Mouse (Mus musculus) hindbrain, embryonic 16.5 days (tissue): ENCODE data around the gene Vav2. TPM values are rescaled to one million over a fixed set of nuclear protein-coding genes. Genes with fewer than 3 reads are reported as not detected.

Experiments used
- ATAC-seq: fragments of 200-750 bp; cut with Nextera tagmentation; 2 replicates; pipeline ENCODE4 v1.8.0; 2017; ENCODE audit warnings: moderate TSS enrichment, moderate library complexity
- H3K27ac ChIP-seq: fragments of 300-500 bp; sonication (generic); 2 replicates; pipeline ENCODE4 v1.5.1; 2014; ENCODE audit warnings: low read depth, mild to moderate bottlenecking, control low read depth, low read length, moderate library complexity
- H3K27me3 ChIP-seq: fragments of 300-500 bp; sonication (generic); replicated peaks from 2 replicates; pipeline ENCODE4 v1.6.1; 2014; ENCODE audit warnings: low read length; ENCODE audit not compliant: control insufficient read depth, insufficient read depth
- H3K36me3 ChIP-seq: fragments of 300-500 bp; sonication (generic); 2 replicates; pipeline ENCODE4 v1.6.1; 2014; ENCODE audit warnings: mild to moderate bottlenecking, low read length, moderate library complexity, mixed read lengths; ENCODE audit not compliant: control insufficient read depth, insufficient read depth
- H3K4me1 ChIP-seq: fragments of 300-500 bp; sonication (generic); 2 replicates; pipeline ENCODE4 v1.6.1; 2014; ENCODE audit warnings: low read depth, low read length; ENCODE audit not compliant: control insufficient read depth, insufficient read depth
- H3K4me2 ChIP-seq: fragments of 300-500 bp; sonication (generic); 2 replicates; pipeline ENCODE4 v1.6.1; 2014; ENCODE audit warnings: mild to moderate bottlenecking, low read length, control low read depth, moderate library complexity
- H3K4me3 ChIP-seq: fragments of 300-500 bp; sonication (generic); 2 replicates; pipeline ENCODE4 v1.5.1; 2014; ENCODE audit warnings: mild to moderate bottlenecking, low read length, control low read depth, moderate library complexity
- H3K9ac ChIP-seq: fragments of 300-500 bp; sonication (generic); 2 replicates; pipeline ENCODE4 v1.6.1; 2014; ENCODE audit warnings: low read depth, mild to moderate bottlenecking, control low read depth, low read length, moderate library complexity
- H3K9me3 ChIP-seq: fragments of 300-500 bp; sonication (generic); 2 replicates; pipeline ENCODE4 v1.6.1; 2014; ENCODE audit warnings: mild to moderate bottlenecking, low read length, moderate library complexity; ENCODE audit not compliant: control insufficient read depth
- WGBS: fragments of 180-500 bp; shearing (Covaris S2); extraction: QIAGEN DNeasy Blood & Tissue Kit; methylation state at CpG from one replicate; pipeline ENCODE4 v1.1.7; 2014; 5-methylcytosine and 5-hydroxymethylcytosine counted together
- polyA plus RNA-seq: library from polyadenylated mRNA; unstranded; fragments of >200 nt; fragmentation: Nextera tagmentation; extraction: Ambion mirVana; gene quantifications from 2 replicates; pipeline ENCODE4 v1.2.1, GENCODE M21; 2015

The Vav2 gene
- polyA plus RNA-seq, 1 experiment from 2014 or later: 10.4 TPM

DNA sequence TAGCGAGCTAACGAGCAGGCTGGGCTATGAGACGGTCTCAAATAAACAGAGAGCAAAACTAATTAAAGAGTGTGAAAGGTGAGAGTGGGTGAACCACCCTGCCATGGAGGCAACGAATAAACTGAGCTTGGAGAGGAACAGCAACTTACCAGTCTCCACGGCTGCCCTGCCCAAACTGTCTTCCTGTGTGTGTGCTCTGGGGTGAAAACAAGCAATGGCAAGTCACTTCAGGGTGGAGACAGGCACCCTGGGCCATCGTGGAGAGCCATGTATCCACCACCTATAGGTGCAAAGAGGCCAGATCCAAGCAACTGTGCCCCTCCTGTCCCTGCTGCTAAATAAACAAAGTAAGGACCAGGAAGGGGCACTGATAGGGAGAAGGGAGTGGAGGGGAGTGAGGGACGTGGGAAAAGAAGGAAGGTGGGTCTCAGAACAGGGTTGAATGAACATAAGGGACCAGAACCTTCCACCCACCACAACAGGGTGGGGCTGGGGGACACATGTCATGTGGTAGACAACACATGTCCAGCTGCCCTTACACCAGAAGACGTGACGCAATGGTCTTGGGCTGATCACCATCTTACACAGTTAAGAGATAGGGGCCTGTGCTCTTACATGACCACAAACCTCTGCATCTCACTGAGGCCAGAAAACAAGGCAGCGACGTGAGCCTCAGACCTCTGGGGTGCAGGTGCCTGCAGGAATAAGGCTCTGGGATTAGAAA is 11.6 kb downstream of the Vav2 start:
- Histone ChIP-seq H3K4me3 (no peak overlapping the region), H3K36me3 (no peaks in the 10 kb centered on the region), H3K4me1 (peaks cover 47% of the 10 kb centered on the region), H3K9me3 (no peaks in the 10 kb centered on the region), H3K4me2 (no peak overlapping the region), H3K27me3 (no peaks in the 10 kb centered on the region), H3K9ac (no peak overlapping the region), H3K27ac (peak overlapping the region; percentile 41; the same call in 1 of the 2 replicates)
- ATAC-seq: no peak
- 68% methylated on average over 11 of the region's 11 CpGs for WGBS

DNA sequence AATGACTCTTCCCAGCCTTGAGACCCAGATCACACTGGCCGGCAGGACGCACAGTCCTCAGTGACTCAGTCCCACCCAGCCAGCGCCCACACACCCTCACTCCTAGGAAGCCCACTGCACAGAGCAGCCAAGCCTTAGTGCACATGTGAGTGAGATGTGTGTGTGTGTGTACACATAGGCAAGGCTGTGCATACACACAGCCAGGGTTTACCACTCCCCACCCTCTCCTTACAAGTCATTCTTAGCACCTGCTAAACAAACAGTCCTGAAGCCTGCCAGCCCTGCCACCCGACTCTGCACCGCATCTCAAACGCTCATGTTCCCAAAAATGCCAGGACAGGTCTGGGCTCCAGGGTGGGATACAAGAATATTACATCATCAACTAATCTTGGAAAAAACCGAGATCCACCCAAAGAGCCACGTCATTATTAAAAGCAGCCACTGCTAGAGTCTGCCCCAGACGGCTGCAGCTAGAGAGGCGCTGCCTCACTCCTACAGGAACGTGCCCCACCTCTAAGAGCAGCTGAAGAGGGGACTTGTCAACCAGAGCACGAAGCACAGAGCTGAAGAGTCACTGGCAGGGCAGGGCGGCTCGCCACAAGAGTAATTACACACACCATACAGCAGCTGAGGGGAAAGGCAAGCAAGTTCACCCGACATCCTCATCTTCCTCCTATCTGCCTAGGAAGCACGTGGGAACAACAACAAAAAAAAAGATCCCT is 12.7 kb downstream of the Vav2 start:
- 15% methylated on average over 16 of the region's 16 CpGs for WGBS
- ATAC-seq: peak; percentile 77
- Histone ChIP-seq H3K9ac (no peak overlapping the region), H3K27ac (peak overlapping the region; percentile 6; the same call in 1 of the 2 replicates), H3K9me3 (no peaks in the 10 kb centered on the region), H3K36me3 (no peaks in the 10 kb centered on the region), H3K4me3 (no peak overlapping the region), H3K27me3 (no peaks in the 10 kb centered on the region), H3K4me1 (peaks cover 46% of the 10 kb centered on the region), H3K4me2 (peak overlapping the region; percentile 26; the same call in 1 of the 2 replicates)

DNA sequence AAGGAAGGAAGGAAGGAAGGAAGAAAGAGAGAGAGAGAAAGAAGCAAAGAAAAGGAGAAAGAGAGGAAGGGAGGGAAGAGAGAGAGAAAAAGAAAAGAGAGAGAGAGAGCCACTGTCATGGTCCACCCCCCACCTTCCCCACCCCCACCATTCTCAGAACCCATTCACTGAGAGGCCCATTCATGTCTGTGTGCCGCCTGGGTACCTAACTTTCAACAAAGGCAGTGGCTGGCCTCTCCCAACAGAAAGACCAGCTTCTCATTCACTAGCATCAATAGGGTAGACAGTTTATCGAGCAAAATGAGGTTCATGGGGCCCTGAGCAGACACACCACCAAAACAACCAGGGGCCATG is 13.3 kb downstream of the Vav2 start:
- H3K4me2 ChIP-seq: no peak overlapping the region
- H3K4me3 ChIP-seq: no peak overlapping the region
- 27% methylated on average over 2 of the region's 2 CpGs for WGBS
- no peaks in the 10 kb centered on the region for H3K36me3 ChIP-seq
- no peaks in the 10 kb centered on the region for H3K27me3 ChIP-seq
- H3K9ac ChIP-seq: no peak overlapping the region
- H3K27ac ChIP-seq: no peak overlapping the region; the same call in 1 of the 2 replicates
- no peak for ATAC-seq
- H3K9me3 ChIP-seq: no peaks in the 10 kb centered on the region
- peaks cover 40% of the 10 kb centered on the region for H3K4me1 ChIP-seq

DNA sequence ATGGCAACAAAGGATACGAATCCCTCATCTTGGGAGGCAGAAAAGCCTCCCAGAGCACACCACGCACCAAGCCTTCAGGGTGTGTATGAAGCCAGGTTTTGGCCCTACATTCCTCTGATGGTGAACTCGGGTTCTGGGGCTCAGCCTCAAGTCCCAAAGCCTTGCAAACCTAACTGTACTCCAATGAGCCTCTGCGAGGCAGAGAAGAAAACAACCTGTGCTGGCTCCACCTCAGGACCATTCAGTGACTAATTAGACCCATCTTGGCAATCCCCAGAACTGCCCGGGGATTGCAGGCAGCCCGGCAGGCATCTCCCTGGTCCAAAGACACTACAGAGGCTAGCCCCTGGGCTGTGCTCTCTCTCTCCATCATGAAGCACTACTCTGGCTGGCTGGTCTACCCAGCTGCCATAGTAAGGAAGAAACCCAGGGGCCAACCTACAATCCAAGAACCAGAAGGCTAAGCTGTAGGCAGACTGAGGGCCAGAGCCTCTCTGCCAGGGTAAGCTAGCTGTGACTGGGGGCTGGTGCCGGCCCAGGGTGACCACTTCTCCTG is 14.5 kb downstream of the Vav2 start:
- ATAC-seq: no peak
- WGBS: 12% methylated on average over 7 of the region's 7 CpGs
- peaks cover 41% of the 10 kb centered on the region for H3K4me1 ChIP-seq
- no peak overlapping the region for H3K4me2 ChIP-seq
- H3K4me3 ChIP-seq: no peak overlapping the region
- H3K9ac ChIP-seq: no peak overlapping the region
- H3K27ac ChIP-seq: no peak overlapping the region
- H3K27me3 ChIP-seq: no peaks in the 10 kb centered on the region
- no peaks in the 10 kb centered on the region for H3K36me3 ChIP-seq
- H3K9me3 ChIP-seq: no peaks in the 10 kb centered on the region

DNA sequence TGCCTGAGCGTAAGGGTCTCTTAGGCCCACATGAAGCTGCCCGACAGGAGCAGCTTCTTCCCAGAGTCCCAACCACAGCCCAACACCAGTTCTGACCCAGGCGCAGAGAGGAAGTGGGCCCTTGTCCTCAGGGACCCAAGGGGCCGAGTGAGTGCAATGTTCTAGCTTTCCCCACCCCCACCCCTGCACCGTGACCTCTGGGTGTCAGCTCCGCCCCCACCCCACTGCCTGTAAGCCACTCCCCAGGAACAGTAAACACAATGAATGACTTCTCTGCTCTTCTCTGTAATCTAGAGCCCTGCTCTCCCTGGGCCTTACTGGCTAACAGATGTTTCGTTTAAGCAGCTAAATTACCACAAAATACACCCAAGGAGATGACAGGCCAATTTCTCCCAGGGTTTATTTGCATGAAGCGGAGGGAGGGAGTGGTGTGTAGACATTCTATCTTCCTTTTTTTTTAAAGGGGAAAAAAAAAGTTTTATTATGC is 15.1 kb downstream of the Vav2 start:
- no peak overlapping the region for H3K4me3 ChIP-seq
- no peak overlapping the region for H3K4me2 ChIP-seq
- H3K9ac ChIP-seq: no peak overlapping the region
- no peaks in the 10 kb centered on the region for H3K27me3 ChIP-seq
- H3K4me1 ChIP-seq: peaks cover 41% of the 10 kb centered on the region
- H3K27ac ChIP-seq: peak overlapping the region; percentile 60
- 17% methylated on average over 8 of the region's 8 CpGs for WGBS
- ATAC-seq: no peak
- no peaks in the 10 kb centered on the region for H3K9me3 ChIP-seq
- no peaks in the 10 kb centered on the region for H3K36me3 ChIP-seq

DNA sequence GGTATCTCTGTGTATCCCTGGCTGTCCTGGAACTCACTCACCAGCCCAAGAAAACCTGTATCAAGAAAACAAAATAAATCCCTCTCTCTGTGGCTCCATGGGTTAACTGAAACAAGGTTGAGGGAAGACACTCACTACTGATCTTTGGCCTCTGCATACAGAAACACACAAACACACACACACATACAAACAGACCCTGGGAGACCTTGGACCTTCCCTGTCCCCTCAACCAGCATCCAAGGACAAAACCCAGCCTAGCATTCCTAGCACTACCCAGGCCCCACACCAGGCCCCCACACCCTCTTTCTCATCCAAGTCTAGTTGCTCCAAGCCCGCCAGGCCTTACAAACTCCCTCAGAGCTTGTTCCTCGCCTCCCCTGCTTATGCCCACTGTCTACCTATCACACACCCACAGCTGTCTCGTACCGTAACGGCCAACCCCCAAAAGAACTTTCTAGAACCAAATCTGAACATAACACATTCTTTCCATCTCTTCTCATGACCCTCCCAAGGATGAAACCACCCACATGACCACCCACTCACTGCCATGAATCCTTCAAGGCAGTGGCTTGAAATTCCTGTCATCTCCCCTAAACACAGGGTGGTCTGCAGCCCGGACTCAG is 16.2 kb downstream of the Vav2 start:
- 88% methylated on average over 6 of the region's 6 CpGs for WGBS
- no peak overlapping the region for H3K4me3 ChIP-seq
- H3K4me1 ChIP-seq: peaks cover 37% of the 10 kb centered on the region
- H3K36me3 ChIP-seq: no peaks in the 10 kb centered on the region
- H3K27ac ChIP-seq: no peak overlapping the region
- ATAC-seq: no peak
- H3K9me3 ChIP-seq: no peaks in the 10 kb centered on the region
- H3K9ac ChIP-seq: no peak overlapping the region
- no peak overlapping the region for H3K4me2 ChIP-seq
- H3K27me3 ChIP-seq: no peaks in the 10 kb centered on the region

DNA sequence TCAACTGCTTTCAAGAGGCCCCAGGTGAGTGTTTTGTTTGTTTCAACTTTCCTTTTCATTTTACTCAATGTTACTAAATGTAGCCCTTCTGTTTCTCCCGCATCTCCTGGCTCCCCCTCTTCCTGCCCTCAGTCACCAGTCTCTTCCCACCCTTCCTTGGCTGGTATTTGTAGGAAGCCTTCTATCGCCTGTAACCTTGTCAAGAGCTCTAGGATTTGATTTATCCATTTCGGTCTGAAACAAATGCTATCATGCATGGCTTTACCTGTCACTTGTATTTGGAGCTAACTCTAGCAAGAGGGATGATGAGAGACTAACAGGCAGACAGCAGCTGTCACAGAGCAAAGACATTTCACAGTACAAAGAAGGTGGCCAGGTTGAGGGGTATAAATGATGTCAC is 18.6 kb downstream of the Vav2 start:
- H3K4me3 ChIP-seq: no peak overlapping the region
- H3K36me3 ChIP-seq: no peaks in the 10 kb centered on the region
- H3K9me3 ChIP-seq: no peaks in the 10 kb centered on the region
- H3K27ac ChIP-seq: no peak overlapping the region
- ATAC-seq: no peak
- no peaks in the 10 kb centered on the region for H3K27me3 ChIP-seq
- 68% methylated on average over 3 of the region's 3 CpGs for WGBS
- no peak overlapping the region for H3K9ac ChIP-seq
- peaks cover 22% of the 10 kb centered on the region for H3K4me1 ChIP-seq
- H3K4me2 ChIP-seq: no peak overlapping the region

DNA sequence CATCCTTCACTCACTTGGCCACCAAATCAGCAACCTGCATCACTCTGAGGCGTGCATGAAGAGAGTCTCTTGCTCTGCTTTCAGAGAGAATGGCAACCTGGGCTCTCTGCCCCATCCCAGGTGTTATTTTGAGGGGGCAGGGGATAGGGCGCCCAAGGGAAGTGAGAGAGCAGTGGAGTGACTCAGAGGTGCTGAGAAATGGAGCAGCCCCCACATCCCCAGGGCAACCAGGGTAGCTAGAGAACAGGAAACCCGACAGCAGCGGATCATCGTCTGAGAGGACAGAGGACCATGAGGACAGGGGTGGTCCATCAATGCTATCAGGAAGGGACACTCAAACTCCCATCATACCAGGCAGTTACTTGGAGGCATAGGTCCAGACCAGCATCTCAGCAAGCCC is 19.9 kb downstream of the Vav2 start:
- ATAC-seq: no peak
- no peak overlapping the region for H3K27ac ChIP-seq
- WGBS: 90% methylated on average over 5 of the region's 5 CpGs
- peaks cover 15% of the 10 kb centered on the region for H3K4me1 ChIP-seq
- H3K4me2 ChIP-seq: no peak overlapping the region
- no peaks in the 10 kb centered on the region for H3K27me3 ChIP-seq
- H3K9ac ChIP-seq: no peak overlapping the region
- no peak overlapping the region for H3K4me3 ChIP-seq
- no peaks in the 10 kb centered on the region for H3K36me3 ChIP-seq
- no peaks in the 10 kb centered on the region for H3K9me3 ChIP-seq
